Mouse (Mus musculus): ENCODE results near the gene Prlh. TPM values are rescaled to one million over a fixed set of nuclear protein-coding genes. Genes with fewer than 3 reads are reported as not detected.
A peak's percentile ranks its signal among the peaks of the same experiment; 100 is the strongest.

Gene Prlh
- polyA plus RNA-seq, 1 experiment from 2014 or later: not detected

- no peak within 1 kb of the TSS for H3K27ac ChIP-seq (ENCODE audit: low read length)
- no peaks in the 10 kb centered on the region for H3K36me3 ChIP-seq (ENCODE audit: control insufficient read depth, insufficient read depth, low read length)
- H3K9me3 ChIP-seq (ENCODE audit: control insufficient read depth, low read depth, low read length): peaks cover 1% of the 10 kb centered on the region; the same call in 1 of the 2 replicates
- 11% methylated on average over 18 of the region's 18 CpGs for WGBS
- ATAC-seq (ENCODE audit: insufficient number of reproducible peaks, insufficient read depth, low FRiP score, low read depth): no peak
- H3K4me1 ChIP-seq (ENCODE audit: control insufficient read depth, insufficient read depth, low read length): peaks cover 13% of the 10 kb centered on the region
- H3K4me3 ChIP-seq (ENCODE audit: low read depth, low read length): no peak within 1 kb of the TSS; the same call in 1 of the 2 replicates
- H3K27me3 ChIP-seq (ENCODE audit: control insufficient read depth, insufficient read depth, low read length): no peaks in the 10 kb centered on the region
- peak within 1 kb of the TSS; percentile 33; the same call in 1 of the 2 replicates for H3K4me2 ChIP-seq (replicated peaks; ENCODE audit: low read depth, low read length)
- H3K9ac ChIP-seq (replicated peaks; ENCODE audit: low read depth, low read length): no peak within 1 kb of the TSS
These were observed 37.8 kb upstream of the Prlh start, which contains the start of gene Mlph for GRCm38 (mm10) chr1:90914948-90915569. Gene Mlph (plus strand): TSS chr1:90915085.

- no peaks in the 10 kb centered on the region for H3K36me3 ChIP-seq (ENCODE audit: control insufficient read depth, insufficient read depth, low read length)
- 62% methylated on average over 6 of the region's 6 CpGs for WGBS
- peaks cover 7% of the 10 kb centered on the region; the same call in 1 of the 2 replicates for H3K4me1 ChIP-seq (ENCODE audit: control insufficient read depth, insufficient read depth, low read length)
- H3K4me3 ChIP-seq (ENCODE audit: low read depth, low read length): no peak overlapping the region
- no peak overlapping the region for H3K9ac ChIP-seq (replicated peaks; ENCODE audit: low read depth, low read length)
- H3K4me2 ChIP-seq (replicated peaks; ENCODE audit: low read depth, low read length): no peak overlapping the region
- no peaks in the 10 kb centered on the region for H3K27me3 ChIP-seq (ENCODE audit: control insufficient read depth, insufficient read depth, low read length)
- peaks cover 3% of the 10 kb centered on the region; the same call in 1 of the 2 replicates for H3K9me3 ChIP-seq (ENCODE audit: control insufficient read depth, low read depth, low read length)
- no peak overlapping the region for H3K27ac ChIP-seq (ENCODE audit: low read length)
- no peak for ATAC-seq (ENCODE audit: insufficient number of reproducible peaks, insufficient read depth, low FRiP score, low read depth)
These were observed 35.4 kb upstream of the Prlh start for GRCm38 (mm10) chr1:90917509-90917908.

DNA sequence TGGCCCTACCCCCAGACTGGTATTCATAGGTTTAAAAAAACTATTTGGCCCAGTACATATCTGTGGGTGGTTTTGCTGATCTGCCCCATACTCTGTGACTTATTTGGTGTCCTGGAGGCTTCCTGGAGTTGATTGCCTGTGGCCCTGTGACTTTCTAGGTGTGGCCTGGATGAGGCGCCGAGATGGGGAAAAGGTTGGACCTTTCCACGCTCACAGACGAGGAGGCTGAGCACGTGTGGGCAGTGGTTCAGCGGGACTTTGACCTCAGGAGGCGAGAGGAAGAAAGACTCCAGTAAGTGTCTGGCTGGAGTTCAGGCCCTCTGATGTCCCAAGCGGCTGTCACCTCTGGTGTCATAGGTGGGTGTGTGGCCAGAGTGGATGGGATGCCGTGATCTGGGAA lies 31.2 kb upstream of the Prlh start:
- Histone ChIP-seq H3K27me3 (ENCODE audit: control insufficient read depth, insufficient read depth, low read length) (no peaks in the 10 kb centered on the region), H3K9me3 (ENCODE audit: control insufficient read depth, low read depth, low read length) (peaks cover 3% of the 10 kb centered on the region; the same call in 1 of the 2 replicates), H3K9ac (replicated peaks; ENCODE audit: low read depth, low read length) (no peak overlapping the region), H3K4me1 (ENCODE audit: control insufficient read depth, insufficient read depth, low read length) (no peaks in the 10 kb centered on the region), H3K36me3 (ENCODE audit: control insufficient read depth, insufficient read depth, low read length) (no peaks in the 10 kb centered on the region), H3K4me2 (replicated peaks; ENCODE audit: low read depth, low read length) (no peak overlapping the region), H3K4me3 (ENCODE audit: low read depth, low read length) (no peak overlapping the region), H3K27ac (ENCODE audit: low read length) (no peak overlapping the region)
- ATAC-seq (ENCODE audit: insufficient number of reproducible peaks, insufficient read depth, low FRiP score, low read depth): no peak
- WGBS: 86% methylated on average over 9 of the region's 9 CpGs

GRCm38 (mm10) chr1:90926030-90926429 lies 26.9 kb upstream of the Prlh start:
- no peaks in the 10 kb centered on the region for H3K36me3 ChIP-seq (ENCODE audit: control insufficient read depth, insufficient read depth, low read length)
- no peak overlapping the region for H3K4me3 ChIP-seq (ENCODE audit: low read depth, low read length)
- 77% methylated on average over 4 of the region's 4 CpGs for WGBS
- no peak overlapping the region for H3K9ac ChIP-seq (replicated peaks; ENCODE audit: low read depth, low read length)
- H3K4me1 ChIP-seq (ENCODE audit: control insufficient read depth, insufficient read depth, low read length): peaks cover 9% of the 10 kb centered on the region; the same call in 1 of the 2 replicates
- H3K9me3 ChIP-seq (ENCODE audit: control insufficient read depth, low read depth, low read length): no peaks in the 10 kb centered on the region
- no peak for ATAC-seq (ENCODE audit: insufficient number of reproducible peaks, insufficient read depth, low FRiP score, low read depth)
- H3K4me2 ChIP-seq (replicated peaks; ENCODE audit: low read depth, low read length): no peak overlapping the region
- no peaks in the 10 kb centered on the region for H3K27me3 ChIP-seq (ENCODE audit: control insufficient read depth, insufficient read depth, low read length)
- no peak overlapping the region for H3K27ac ChIP-seq (ENCODE audit: low read length)

GRCm38 (mm10) chr1:90927308-90927707 lies 25.6 kb upstream of the Prlh start:
- peaks cover 9% of the 10 kb centered on the region; the same call in 1 of the 2 replicates for H3K4me1 ChIP-seq (ENCODE audit: control insufficient read depth, insufficient read depth, low read length)
- H3K9ac ChIP-seq (replicated peaks; ENCODE audit: low read depth, low read length): no peak overlapping the region
- H3K27ac ChIP-seq (ENCODE audit: low read length): no peak overlapping the region
- 35% methylated on average over 15 of the region's 15 CpGs for WGBS
- H3K27me3 ChIP-seq (ENCODE audit: control insufficient read depth, insufficient read depth, low read length): no peaks in the 10 kb centered on the region
- H3K4me2 ChIP-seq (replicated peaks; ENCODE audit: low read depth, low read length): peak overlapping the region; percentile 68; the same call in 1 of the 2 replicates
- H3K36me3 ChIP-seq (ENCODE audit: control insufficient read depth, insufficient read depth, low read length): no peaks in the 10 kb centered on the region
- H3K4me3 ChIP-seq (ENCODE audit: low read depth, low read length): no peak overlapping the region
- no peaks in the 10 kb centered on the region for H3K9me3 ChIP-seq (ENCODE audit: control insufficient read depth, low read depth, low read length)
- no peak for ATAC-seq (ENCODE audit: insufficient number of reproducible peaks, insufficient read depth, low FRiP score, low read depth)

DNA sequence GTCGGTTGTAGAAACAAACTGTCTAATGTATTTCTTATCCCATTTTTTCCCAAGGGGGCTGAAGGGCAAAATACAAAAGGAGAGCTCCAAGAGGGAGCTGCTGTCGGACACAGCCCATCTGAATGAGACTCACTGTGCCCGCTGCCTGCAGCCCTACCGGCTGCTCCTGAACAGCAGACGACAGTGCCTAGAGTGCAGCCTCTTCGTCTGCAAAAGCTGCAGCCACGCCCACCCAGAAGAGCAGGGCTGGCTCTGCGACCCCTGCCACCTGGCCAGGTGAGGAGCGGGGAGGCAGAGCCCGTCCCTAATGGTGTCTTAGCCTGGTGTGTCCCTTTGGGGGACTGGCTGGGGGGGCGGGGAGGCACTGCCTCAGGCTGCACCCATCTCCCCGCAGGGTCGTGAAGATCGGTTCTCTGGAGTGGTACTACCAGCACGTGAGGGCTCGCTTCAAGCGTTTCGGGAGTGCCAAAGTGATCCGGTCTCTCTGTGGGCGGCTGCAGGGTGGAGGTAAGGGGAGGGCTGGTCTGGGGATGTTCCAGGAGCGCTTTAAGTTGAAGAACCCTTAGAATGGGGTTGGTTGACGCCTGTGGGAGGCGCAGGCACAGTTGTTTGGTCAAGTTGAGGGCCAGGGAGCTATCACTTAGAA lies 24.9 kb upstream of the Prlh start:
- WGBS: 2% methylated on average over 23 of the region's 23 CpGs
- H3K4me3 ChIP-seq (ENCODE audit: low read depth, low read length): peak overlapping the region; percentile 22
- peak overlapping the region; percentile 68 for H3K4me2 ChIP-seq (replicated peaks; ENCODE audit: low read depth, low read length)
- H3K9me3 ChIP-seq (ENCODE audit: control insufficient read depth, low read depth, low read length): no peaks in the 10 kb centered on the region
- H3K27me3 ChIP-seq (ENCODE audit: control insufficient read depth, insufficient read depth, low read length): no peaks in the 10 kb centered on the region
- peak overlapping the region; percentile 38; the same call in 1 of the 2 replicates for H3K9ac ChIP-seq (replicated peaks; ENCODE audit: low read depth, low read length)
- ATAC-seq (ENCODE audit: insufficient number of reproducible peaks, insufficient read depth, low FRiP score, low read depth): peak; percentile 53; the same call in 1 of the 2 replicates
- H3K36me3 ChIP-seq (ENCODE audit: control insufficient read depth, insufficient read depth, low read length): no peaks in the 10 kb centered on the region
- no peak overlapping the region for H3K27ac ChIP-seq (ENCODE audit: low read length)
- H3K4me1 ChIP-seq (ENCODE audit: control insufficient read depth, insufficient read depth, low read length): peaks cover 9% of the 10 kb centered on the region; the same call in 1 of the 2 replicates

DNA sequence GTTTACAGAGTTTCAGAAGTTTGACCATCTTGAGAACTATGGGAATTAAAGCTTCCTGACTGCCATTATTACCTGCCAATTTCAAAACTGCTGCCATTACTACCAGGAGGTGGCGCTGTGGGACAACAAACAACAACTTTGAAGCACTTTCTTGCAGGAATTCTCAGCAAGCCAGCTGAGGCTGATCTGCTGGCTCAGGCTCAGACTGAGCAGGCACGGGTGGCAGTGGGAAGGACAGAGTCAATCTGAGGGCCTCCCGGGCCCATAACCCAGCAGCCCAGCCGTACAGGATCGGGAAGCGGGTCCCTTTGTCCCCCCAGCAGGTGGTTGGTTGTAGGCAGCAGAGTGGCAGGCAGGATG lies 24.4 kb upstream of the Prlh start:
- Histone ChIP-seq H3K9ac (replicated peaks; ENCODE audit: low read depth, low read length) (no peak overlapping the region; the same call in 1 of the 2 replicates), H3K9me3 (ENCODE audit: control insufficient read depth, low read depth, low read length) (no peaks in the 10 kb centered on the region), H3K4me3 (ENCODE audit: low read depth, low read length) (peak overlapping the region; percentile 22; the same call in 1 of the 2 replicates), H3K27ac (ENCODE audit: low read length) (no peak overlapping the region), H3K36me3 (ENCODE audit: control insufficient read depth, insufficient read depth, low read length) (no peaks in the 10 kb centered on the region), H3K4me1 (ENCODE audit: control insufficient read depth, insufficient read depth, low read length) (peaks cover 9% of the 10 kb centered on the region; the same call in 1 of the 2 replicates), H3K27me3 (ENCODE audit: control insufficient read depth, insufficient read depth, low read length) (no peaks in the 10 kb centered on the region), H3K4me2 (replicated peaks; ENCODE audit: low read depth, low read length) (peak overlapping the region; percentile 68)
- WGBS: 5% methylated on average over 6 of the region's 6 CpGs
- peak; percentile 70 for ATAC-seq (ENCODE audit: insufficient number of reproducible peaks, insufficient read depth, low FRiP score, low read depth)

DNA sequence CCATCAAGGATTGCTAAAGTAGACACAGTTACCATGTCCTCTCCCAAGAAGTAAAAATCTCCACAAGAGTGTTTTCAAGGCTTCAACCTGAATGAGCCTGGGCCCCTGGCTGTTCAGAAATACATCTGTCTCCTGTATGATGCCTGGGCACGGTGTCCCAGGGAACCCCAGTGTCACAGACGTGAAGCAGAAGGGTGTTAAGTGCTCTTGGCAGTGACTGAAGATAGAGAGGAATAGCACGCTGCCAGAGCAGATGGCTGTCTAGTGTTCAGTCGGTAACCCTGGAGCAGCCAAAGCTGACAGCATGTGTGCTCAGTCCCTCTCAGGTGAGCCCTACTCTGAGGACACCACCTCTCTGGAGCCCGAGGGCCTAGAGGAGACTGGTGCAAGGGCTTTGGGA lies 19.9 kb upstream of the Prlh start:
- Histone ChIP-seq H3K27me3 (ENCODE audit: control insufficient read depth, insufficient read depth, low read length) (no peaks in the 10 kb centered on the region), H3K27ac (ENCODE audit: low read length) (no peak overlapping the region), H3K9me3 (ENCODE audit: control insufficient read depth, low read depth, low read length) (no peaks in the 10 kb centered on the region), H3K36me3 (ENCODE audit: control insufficient read depth, insufficient read depth, low read length) (no peaks in the 10 kb centered on the region), H3K4me1 (ENCODE audit: control insufficient read depth, insufficient read depth, low read length) (peaks cover 5% of the 10 kb centered on the region; the same call in 1 of the 2 replicates), H3K4me2 (replicated peaks; ENCODE audit: low read depth, low read length) (no peak overlapping the region), H3K9ac (replicated peaks; ENCODE audit: low read depth, low read length) (no peak overlapping the region), H3K4me3 (ENCODE audit: low read depth, low read length) (no peak overlapping the region)
- ATAC-seq (ENCODE audit: insufficient number of reproducible peaks, insufficient read depth, low FRiP score, low read depth): no peak
- WGBS: 62% methylated on average over 5 of the region's 5 CpGs
